Mouse (Mus musculus): ENCODE measurements around the gene Creld2. TPM values are rescaled to one million over a fixed set of nuclear protein-coding genes. Genes with fewer than 3 reads are reported as not detected.

Gene Creld2
- total RNA-seq, 2 experiments from 2014 or later: 8.9 to 11.4 TPM

DNA sequence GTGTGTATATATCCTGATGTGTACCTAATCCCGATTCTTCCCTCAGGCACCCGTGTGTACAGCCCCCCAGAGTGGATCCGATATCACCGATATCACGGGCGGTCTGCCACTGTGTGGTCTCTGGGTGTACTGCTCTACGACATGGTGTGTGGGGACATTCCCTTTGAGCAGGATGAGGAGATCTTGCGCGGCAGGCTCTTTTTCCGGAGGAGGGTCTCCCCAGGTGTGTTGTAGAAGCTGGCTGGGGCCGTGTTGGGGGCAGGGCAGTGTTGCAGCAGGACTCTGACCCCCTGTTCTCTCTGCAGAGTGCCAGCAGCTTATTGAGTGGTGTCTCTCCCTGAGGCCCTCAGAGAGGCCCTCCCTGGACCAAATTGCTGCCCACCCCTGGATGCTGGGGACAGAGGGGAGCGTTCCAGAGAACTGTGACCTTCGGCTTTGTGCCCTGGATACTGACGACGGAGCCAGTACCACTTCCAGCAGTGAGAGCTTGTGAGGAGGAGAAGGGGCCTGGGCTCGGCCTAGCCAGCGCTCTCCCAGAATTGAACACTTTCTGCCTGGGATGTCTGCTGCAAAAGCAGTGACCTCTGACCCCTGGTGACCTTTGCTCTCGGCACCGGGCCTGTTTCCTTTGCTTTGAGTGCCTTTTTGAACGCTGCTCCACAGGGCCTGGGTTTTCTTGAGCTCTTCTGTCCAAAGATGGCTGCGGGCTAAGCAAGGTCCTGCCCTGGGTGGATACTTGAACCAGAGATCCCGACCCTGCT lies 45.0 kb downstream of the Creld2 start:
- no peak for DNase-seq
- intact Hi-C loops (cut with DNase I; ENCODE audit: low total_unique reads): no loop called here

DNA sequence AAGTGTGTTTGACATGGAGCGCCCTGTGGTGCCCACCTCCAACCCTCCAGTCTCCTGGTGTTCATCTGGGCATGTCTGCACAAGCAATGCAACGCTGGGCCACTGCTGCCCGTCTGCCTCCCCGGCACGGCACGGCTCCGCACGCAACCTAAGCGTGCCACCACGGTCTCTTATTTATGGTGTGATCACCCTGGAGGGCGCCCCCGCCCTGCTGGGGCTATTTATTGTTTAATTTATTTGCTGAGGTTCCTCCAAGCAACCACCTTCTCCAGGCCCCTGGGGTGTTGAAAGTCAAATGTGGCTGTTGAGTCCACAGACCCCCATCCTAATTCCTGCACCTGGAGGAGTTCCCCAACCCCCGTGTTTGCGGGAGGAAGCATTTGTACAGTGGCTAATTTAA lies 45.6 kb downstream of the Creld2 start:
- DNase-seq: no peak
- intact Hi-C loops (cut with DNase I; ENCODE audit: low total_unique reads): no loop called here

DNA sequence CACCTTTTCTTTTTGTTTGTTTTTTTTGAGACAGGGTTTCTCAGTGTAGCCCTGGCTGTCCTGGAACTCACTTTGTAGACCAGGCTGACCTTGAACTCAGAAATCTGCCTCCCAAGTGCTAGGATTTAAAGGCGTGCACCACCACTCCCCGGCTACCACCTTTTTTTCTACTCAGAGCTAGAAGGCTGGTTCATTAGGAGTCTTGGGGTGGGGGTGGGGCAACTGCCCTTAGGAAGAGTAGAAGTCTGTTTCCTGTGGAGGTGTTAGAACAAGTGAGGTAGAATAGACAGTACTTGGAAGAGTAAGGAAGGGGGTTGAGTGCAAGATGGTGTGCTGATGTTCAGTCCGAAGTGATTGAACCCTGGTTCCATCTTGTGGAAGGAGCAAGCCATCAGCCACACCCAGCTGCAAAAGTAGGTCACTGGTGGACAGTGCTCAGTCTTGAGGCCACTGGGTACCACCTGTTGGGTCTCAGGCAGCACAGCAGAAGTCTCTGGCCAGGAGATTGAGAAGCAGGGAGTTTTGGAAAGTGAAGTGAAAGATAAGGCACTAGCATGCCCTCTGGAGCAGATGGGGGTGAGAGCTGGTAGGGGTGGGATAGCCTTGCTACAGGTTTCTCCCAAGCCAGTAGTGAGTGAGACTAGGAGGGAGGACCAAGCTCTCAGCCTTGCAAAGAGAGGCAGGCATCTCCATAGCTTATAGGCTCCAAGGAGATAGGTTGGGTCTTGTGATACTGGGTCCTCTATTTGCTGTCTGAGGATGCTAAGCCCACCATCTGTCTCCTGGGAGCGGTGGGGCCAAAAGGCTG lies 46.6 kb downstream of the Creld2 start:
- DNase-seq: no peak
- intact Hi-C loops (cut with DNase I; ENCODE audit: low total_unique reads): no loop called here

DNA sequence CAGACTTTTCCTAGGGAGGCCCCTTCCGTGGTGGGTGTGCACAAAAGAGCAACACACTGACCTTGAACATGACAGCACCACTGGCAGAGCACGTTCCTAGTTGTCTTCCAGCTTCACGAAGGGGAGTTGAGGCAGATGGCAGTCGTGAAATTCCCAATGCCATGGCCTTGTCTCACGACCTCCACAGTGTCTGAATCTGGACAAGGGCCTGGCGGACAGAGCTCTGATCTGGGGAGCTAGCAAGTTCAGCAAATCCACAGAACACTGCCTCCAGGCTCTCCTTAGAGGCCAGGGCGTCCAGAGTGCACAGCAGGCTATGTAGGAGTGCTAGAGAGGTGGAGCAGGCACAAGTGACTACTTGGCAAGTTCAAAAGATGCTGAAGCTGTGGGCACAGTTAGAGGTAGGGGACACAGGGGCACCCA lies 47.5 kb downstream of the Creld2 start:
- no peak for DNase-seq
- intact Hi-C loops (cut with DNase I; ENCODE audit: low total_unique reads): no loop called here

DNA sequence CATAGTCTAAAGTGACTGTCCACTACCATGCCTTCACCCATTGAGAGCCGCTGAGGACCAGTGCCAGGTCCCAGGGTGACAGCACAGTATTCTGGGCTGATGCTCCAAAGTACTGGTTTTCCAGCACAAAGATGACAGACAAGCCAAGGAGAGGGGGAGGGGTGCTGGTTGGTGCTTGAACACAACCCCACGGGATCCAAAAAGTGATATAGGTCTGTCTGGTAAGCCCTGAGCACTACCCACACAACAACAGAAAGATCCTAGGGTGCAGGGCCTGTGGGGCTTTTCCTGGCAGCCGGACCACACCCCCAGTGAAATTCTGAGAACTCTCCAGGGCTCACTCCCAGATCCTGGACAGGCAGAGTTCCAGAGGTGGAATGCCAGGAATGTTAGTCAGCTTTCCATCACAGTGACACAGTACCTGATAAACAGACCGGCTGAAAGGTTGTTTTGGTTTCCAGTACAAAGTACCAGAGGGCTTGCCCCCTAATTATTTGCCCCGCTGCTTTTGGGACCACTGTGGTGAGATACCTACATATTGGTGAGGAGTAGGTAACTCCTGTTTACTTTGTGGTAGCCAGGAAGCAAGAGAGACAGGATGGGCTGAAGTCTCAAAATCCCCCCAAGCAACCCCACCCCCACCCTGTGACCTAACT lies 48.0 kb downstream of the Creld2 start:
- DNase-seq: no peak
- intact Hi-C loops (cut with DNase I; ENCODE audit: low total_unique reads): no loop called here

DNA sequence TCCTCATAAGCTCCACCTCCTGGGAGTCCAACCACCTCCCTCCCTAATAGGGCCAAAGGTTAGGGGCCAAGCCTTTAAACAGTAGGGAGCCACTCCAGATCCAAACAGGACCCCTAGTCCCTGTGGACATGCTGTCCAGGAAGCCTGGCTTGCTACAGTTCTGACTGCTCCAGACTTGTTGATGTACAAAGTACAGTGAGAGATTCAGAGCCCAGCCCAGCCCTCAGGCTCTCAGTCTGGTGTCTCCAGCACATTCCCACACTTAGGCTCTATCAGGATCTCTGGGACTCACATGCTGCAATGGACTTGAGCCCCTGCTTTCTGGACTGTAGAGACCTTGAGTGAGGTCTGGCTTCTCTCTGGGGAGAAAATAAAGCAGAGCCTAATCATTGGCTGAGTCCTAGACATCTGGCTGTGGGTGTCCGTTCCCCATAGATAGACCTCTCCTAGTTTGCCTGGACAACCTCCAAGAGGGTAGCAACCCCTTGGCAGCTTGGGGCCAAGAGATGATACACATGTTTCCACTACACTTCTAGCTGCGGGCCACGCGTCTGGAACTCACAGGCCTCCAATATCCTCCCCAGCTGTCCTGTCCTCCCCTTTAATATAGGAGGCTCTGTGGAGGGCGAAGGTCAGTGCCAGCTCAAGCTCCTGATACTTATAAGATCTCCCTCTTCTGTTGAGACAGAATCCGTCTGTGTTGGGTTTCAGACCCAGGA lies 48.7 kb downstream of the Creld2 start:
- intact Hi-C loops (cut with DNase I; ENCODE audit: low total_unique reads): no loop called here
- DNase-seq: no peak

DNA sequence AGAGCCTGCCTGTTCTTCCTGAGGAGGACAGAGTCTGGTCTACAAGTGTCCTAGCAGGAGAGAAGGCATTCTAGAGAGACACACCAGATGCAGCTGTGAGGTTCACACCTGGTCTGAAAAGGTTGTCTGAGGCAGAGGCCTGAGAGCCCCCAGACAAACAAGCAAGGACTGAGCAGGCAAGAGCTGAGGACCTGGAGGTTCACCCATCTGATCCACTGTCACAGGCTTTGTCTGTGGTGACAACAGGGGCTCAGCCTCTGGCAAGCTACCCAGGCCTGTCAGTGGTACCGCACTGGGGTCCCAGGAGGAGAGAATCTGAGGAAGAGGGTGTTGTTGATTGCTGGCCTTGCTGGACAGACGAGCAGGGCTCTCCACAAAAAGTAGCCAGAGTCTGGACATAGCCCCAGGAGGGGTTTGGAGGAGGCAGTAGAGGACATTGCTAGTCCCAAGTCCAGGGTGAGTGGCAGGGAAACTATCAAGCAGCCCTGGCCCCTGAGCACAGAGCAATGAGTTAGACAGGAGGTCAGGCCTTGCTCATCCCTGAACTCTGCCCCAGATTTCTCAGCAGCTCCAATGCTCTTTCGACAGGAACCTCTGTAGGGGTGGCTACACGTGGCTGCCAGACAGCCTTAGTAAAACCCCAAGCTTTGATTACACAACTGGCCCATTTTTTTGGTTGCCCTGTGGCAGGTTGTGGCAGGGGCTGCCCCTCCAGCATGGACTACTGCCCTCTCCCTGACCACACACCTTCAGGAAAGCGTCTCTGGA lies 51.2 kb downstream of the Creld2 start:
- no peak for DNase-seq

DNA sequence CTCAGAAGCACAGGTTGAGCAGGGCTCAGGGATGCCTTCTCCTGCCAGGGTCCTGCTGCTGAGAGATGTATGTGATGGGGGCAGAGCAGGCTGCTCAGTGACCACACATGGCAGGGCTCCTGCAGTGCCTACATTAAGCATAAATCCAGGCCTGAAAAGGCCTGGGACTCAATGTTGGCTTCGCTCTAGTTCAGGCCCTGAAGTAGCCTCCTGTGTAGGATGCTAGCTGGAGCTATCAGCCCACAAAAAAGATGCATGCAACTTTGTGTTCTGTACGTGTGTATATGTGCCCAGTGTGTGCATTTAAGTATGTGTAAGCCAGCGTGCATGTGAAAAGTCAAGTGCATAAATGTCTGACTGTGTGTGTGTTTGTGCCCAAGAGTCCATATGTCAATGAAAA lies 54.6 kb downstream of the Creld2 start:
- intact Hi-C loops (cut with DNase I; ENCODE audit: low total_unique reads): loop anchor here (2.0 kb wide), 1 partner anchor 45 kb away; no protein-coding TSS in a partner anchor
- DNase-seq: no peak

More for the DNA sequence above, 51.2 kb downstream of the Creld2 start:
- intact Hi-C loops (cut with DNase I; ENCODE audit: low total_unique reads): no loop called here

DNA sequence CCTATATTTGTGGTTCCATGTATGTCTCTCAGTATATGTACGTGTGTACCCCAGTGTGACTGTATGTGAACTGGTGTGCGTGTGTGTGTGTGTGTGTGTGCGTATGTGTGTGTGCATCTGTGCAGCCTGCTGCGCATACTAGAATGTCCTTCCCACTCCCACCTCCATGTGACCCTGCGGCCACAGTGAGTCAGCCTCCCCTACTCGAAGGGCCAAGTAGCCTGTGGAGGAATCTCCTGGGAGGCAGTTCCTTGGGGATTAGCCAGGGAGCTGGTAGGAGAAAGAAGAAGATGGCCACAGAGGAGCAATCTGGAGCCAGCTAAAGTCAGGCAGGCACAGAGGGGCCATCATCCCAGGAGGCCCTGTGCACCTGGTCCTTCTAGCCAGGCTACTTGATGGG lies 55.0 kb downstream of the Creld2 start:
- intact Hi-C loops (cut with DNase I; ENCODE audit: low total_unique reads): loop anchor here (2.0 kb wide), 1 partner anchor 46 kb away; no protein-coding TSS in a partner anchor

DNA sequence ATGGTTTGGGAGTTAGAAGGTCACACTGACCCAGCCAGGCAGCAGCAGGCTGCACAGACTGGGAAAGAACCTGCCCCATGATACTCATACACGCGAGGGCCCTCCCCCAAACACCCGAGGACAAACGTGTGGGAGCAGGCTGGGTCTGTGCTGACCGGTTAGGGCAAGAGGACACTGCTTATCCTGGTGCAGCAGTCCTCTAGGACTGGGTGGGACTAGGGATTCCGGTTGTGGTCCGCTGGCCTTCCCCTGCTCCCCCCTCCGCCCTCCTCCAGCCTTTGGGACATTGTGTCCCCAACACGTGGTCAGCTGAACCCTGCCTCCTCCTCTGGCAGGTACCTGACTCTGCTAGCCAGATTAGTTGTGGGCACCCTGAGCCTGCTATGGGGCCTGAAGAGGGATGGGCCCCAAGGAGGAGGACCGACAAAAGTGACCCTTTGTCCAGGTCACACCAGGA lies 56.2 kb downstream of the Creld2 start:
- DNase-seq: no peak
- intact Hi-C loops (cut with DNase I; ENCODE audit: low total_unique reads): loop anchor here (2.0 to 5.0 kb wide), 2 partner anchors 42 to 47 kb away; no protein-coding TSS in a partner anchor

More for the DNA sequence above, 55.0 kb downstream of the Creld2 start:
- DNase-seq: no peak

Other genes starting within 250 kb of the Creld2 start
- gene Zdhhc25, start 219.3 kb upstream of the Creld2 start, total RNA-seq (2021): not detected
- gene Brd1, start 85.4 kb upstream of the Creld2 start, total RNA-seq (2021): 10 to 100 TPM; 21.3 to 22.6 TPM
- 1 to 10 TPM; 5.8 to 8.1 TPM for gene Zbed4, start 68.0 kb upstream of the Creld2 start, total RNA-seq (2021)
- 1 to 10 TPM; 4.9 to 5.4 TPM for gene Alg12, start 328 bp upstream of the Creld2 start, total RNA-seq (2021)
- gene Pim3, start 42.5 kb downstream of the Creld2 start, total RNA-seq (2021): 10 to 100 TPM; 13.4 to 26.0 TPM
- gene Ttll8, start 134.8 kb downstream of the Creld2 start, total RNA-seq (2021): not detected
- under 1 TPM; 0.10 to 0.11 TPM for gene Mlc1, start 159.4 kb downstream of the Creld2 start, total RNA-seq (2021)
- gene Mov10l1, start 163.3 kb downstream of the Creld2 start, total RNA-seq (2021): not detected
- under 1 TPM in 1 of 2 experiments, not detected in 1; 0.27 TPM for gene Panx2, start 240.1 kb downstream of the Creld2 start, total RNA-seq (2021)

Data from gastrocnemius, postnatal 14 days (tissue).